Mouse (Mus musculus) kidney, adult 9 months (tissue): Measurements from ENCODE around the gene Aamdc.

Source experiments
- DNase-seq: peaks from one replicate; pipeline ENCODE4 v3.0.0; 2022

The Aamdc gene

GRCm38 (mm10) chr7:97500555-97501209 lies 78.6 kb downstream of the Aamdc start:
- no peak for DNase-seq
